Mouse (Mus musculus) limb, embryonic 14.5 days (tissue): Measurements from ENCODE around the gene Qrich1. TPM values are rescaled to one million over a fixed set of nuclear protein-coding genes. Genes with fewer than 3 reads are reported as not detected.
"Not testable (repeated sequence)": the region's sequence is repeated elsewhere in the genome, so short reads cannot be mapped to it uniquely, and the experiment has no call there.

Experiments used
- ATAC-seq: fragments of 200-750 bp; cut with Nextera tagmentation; 2 replicates; pipeline ENCODE4 v1.8.0; 2017; ENCODE audit warnings: low read depth, moderate number of reproducible peaks, moderate TSS enrichment; ENCODE audit not compliant: low FRiP score
- DNase-seq: peaks from one replicate; pipeline ENCODE4 v3.0.0-alpha.2; 2015; ENCODE audit warnings: low spot score
- H3K27ac ChIP-seq: fragments of 300-500 bp; sonication (generic); replicated peaks from 2 replicates; pipeline ENCODE4 v1.5.1; 2014; ENCODE audit warnings: low read depth, mild to moderate bottlenecking, low read length, moderate library complexity, mixed read lengths
- H3K27me3 ChIP-seq: fragments of 300-500 bp; sonication (generic); 2 replicates; pipeline ENCODE4 v1.6.1; 2014; ENCODE audit warnings: low read length, mixed read lengths; ENCODE audit not compliant: control insufficient read depth, insufficient read depth
- H3K36me3 ChIP-seq: fragments of 300-500 bp; sonication (generic); 2 replicates; pipeline ENCODE4 v1.6.1; 2014; ENCODE audit warnings: mild to moderate bottlenecking, low read length, moderate library complexity, mixed read lengths; ENCODE audit not compliant: control insufficient read depth, insufficient read depth
- H3K4me1 ChIP-seq: fragments of 300-500 bp; sonication (generic); 2 replicates; pipeline ENCODE4 v1.6.1; 2014; ENCODE audit warnings: antibody characterized with exemption, low read length, mixed read lengths; ENCODE audit not compliant: control insufficient read depth, insufficient read depth
- H3K4me2 ChIP-seq: fragments of 300-500 bp; sonication (generic); replicated peaks from 2 replicates; pipeline ENCODE4 v1.6.1; 2014; ENCODE audit warnings: low read depth, mild to moderate bottlenecking, low read length, moderate library complexity; ENCODE audit not compliant: severe bottlenecking
- H3K4me3 ChIP-seq: fragments of 300-500 bp; sonication (generic); replicated peaks from 2 replicates; pipeline ENCODE4 v1.5.1; 2014; ENCODE audit warnings: low read length
- H3K9ac ChIP-seq: fragments of 300-500 bp; sonication (generic); 2 replicates; pipeline ENCODE4 v1.6.1; 2014; ENCODE audit warnings: mild to moderate bottlenecking, low read depth, low read length, moderate library complexity; ENCODE audit not compliant: severe bottlenecking
- H3K9me3 ChIP-seq: fragments of 300-500 bp; sonication (generic); 2 replicates; pipeline ENCODE4 v1.6.1; 2016; ENCODE audit warnings: low read length; ENCODE audit not compliant: control insufficient read depth
- POLR2A ChIP-seq: fragments of 200-500 bp; IDR thresholded peaks from 2 replicates; pipeline ENCODE4 v1.8.0; 2012; ENCODE audit warnings: inconsistent platforms, mild to moderate bottlenecking, moderate library complexity, borderline replicate concordance; ENCODE audit not compliant: insufficient read depth, insufficient read length; ENCODE audit errors: extremely low read depth
- WGBS: fragments of 180-500 bp; shearing (Covaris S2); extraction: QIAGEN DNeasy Blood & Tissue Kit; methylation state at CpG from one replicate; pipeline ENCODE4 v1.1.7; 2014; 5-methylcytosine and 5-hydroxymethylcytosine counted together
- polyA plus RNA-seq, 2 experiments: library from polyadenylated mRNA; depleted of rRNA in 1 of 2; stranded (reverse) in 1 of 2; unstranded in 1 of 2; fragments of >200 nt; fragmentation: Nextera tagmentation in 1 of 2; extraction: Ambion mirVana in 1 of 2; gene quantifications; 2 replicates each; pipeline versions ENCODE4 v1.2.1 to v1.2.3; 2012 to 2014

The Qrich1 gene
- polyA plus RNA-seq, 2 experiments, result 120 to 126 TPM

DNA sequence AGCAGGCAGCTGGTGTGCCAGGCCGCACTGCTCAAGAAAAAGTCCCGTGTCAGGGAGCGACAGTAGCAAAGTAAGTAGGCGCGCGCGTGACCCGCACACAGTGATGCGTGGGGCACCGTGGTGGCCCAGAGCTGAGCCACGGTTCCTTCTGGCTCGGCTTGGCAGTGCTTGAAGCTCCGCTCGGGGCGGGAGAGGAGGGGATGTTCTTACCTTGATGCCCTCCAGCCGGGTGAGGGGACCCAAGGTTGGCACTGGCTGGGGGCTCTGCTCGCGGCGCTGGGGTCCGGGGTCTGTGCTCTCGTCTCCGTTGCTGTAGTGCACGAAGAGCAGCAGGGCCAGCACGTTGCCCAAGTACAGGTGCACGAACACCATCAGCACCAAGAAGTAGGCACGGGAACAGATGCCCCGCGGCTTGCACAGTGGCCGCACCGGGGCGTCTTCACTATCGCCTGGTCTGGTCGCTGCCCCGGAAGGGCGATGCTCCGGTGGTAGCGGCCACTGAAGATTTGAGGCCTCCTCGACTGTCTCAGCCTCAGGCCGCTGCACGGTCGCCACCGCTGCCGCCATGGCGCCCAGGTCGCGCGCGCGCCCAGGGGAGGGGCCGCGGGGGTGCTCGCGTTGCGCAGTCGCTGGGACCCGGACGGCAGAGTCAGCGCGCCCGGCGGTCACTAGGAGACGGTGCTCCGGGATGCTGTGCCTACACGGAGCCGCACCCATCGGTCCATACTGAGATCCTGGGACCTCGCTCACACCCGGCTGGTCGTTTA, 80.6 kb downstream of the Qrich1 start, which contains the start of gene P4htm:
TSS of gene P4htm (minus strand) at position 670 of the 767 bp plus-strand sequence.
- no peak for TF ChIP-seq POLR2A
- peaks cover 5% of the 10 kb centered on the region; the same call in 1 of the 2 replicates for H3K36me3 ChIP-seq
- peaks cover 6% of the 10 kb centered on the region; the same call in 1 of the 2 replicates for H3K4me1 ChIP-seq
- peak within 1 kb of the TSS; percentile 93 for H3K4me2 ChIP-seq
- no peaks in the 10 kb centered on the region for H3K27me3 ChIP-seq
- ATAC-seq, result peak; percentile 78
- peak within 1 kb of the TSS; percentile 72 for H3K4me3 ChIP-seq
- peak; percentile 61 for DNase-seq
- peak within 1 kb of the TSS; percentile 77 for H3K9ac ChIP-seq
- under 1% methylated on average over 52 of the region's 69 CpGs for WGBS
- no peak within 1 kb of the TSS for H3K27ac ChIP-seq
- H3K9me3 ChIP-seq, result no peaks in the 10 kb centered on the region

GRCm38 (mm10) chr9:108599021-108599566, 82.5 kb downstream of the Qrich1 start:
- TF ChIP-seq POLR2A, result no peak
- no peak for ATAC-seq
- WGBS, result 75% methylated on average over 4 of the region's 4 CpGs
- H3K27me3 ChIP-seq, result no peaks in the 10 kb centered on the region
- H3K9ac ChIP-seq, result no peak overlapping the region
- no peak overlapping the region for H3K4me2 ChIP-seq
- H3K36me3 ChIP-seq, result peaks cover 17% of the 10 kb centered on the region
- H3K27ac ChIP-seq, result no peak overlapping the region
- H3K4me1 ChIP-seq, result peaks cover 6% of the 10 kb centered on the region; the same call in 1 of the 2 replicates
- H3K4me3 ChIP-seq, result no peak overlapping the region
- peak; percentile 69 for DNase-seq
- no peaks in the 10 kb centered on the region for H3K9me3 ChIP-seq

GRCm38 (mm10) chr9:108600011-108600410, 83.4 kb downstream of the Qrich1 start:
- ATAC-seq (no peak), DNase-seq (no peak)
- Histone ChIP-seq H3K4me2 (no peak overlapping the region), H3K9ac (no peak overlapping the region), H3K27ac (no peak overlapping the region), H3K27me3 (no peaks in the 10 kb centered on the region), H3K4me3 (no peak overlapping the region), H3K9me3 (no peaks in the 10 kb centered on the region), H3K36me3 (peaks cover 26% of the 10 kb centered on the region), H3K4me1 (peaks cover 6% of the 10 kb centered on the region; the same call in 1 of the 2 replicates)
- no peak for TF ChIP-seq POLR2A
- WGBS, result 66% methylated on average over 2 of the region's 2 CpGs

GRCm38 (mm10) chr9:108601986-108602385, 85.4 kb downstream of the Qrich1 start:
- peaks cover 43% of the 10 kb centered on the region for H3K36me3 ChIP-seq
- 86% methylated on average over 4 of the region's 4 CpGs for WGBS
- no peak for TF ChIP-seq POLR2A
- peaks cover 4% of the 10 kb centered on the region; the same call in 1 of the 2 replicates for H3K4me1 ChIP-seq
- no peak overlapping the region for H3K4me3 ChIP-seq
- no peak for DNase-seq
- H3K9me3 ChIP-seq, result no peaks in the 10 kb centered on the region
- H3K27me3 ChIP-seq, result no peaks in the 10 kb centered on the region
- H3K9ac ChIP-seq, result no peak overlapping the region
- ATAC-seq, result no peak
- H3K27ac ChIP-seq, result no peak overlapping the region
- no peak overlapping the region for H3K4me2 ChIP-seq

DNA sequence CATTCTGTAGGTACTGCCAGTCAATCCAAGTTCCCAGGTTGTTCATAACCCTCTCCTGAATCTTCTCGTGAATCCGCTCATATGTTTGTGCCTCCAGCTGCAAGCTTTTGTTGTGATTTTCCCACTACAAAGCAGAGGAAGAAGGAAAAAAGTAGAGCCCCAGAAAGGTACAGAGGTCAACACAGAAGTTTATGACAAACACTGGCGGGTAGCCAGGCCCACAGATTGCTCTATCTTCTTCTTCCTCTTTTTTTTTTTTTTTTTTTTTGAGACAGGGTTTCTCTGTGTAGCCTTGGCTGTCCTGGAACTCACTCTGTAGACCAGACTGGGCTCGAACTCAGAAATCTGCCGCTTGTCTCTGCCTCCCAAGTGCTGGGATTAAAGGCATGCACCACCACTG, 91.3 kb downstream of the Qrich1 start:
- WGBS, result 88% methylated on average over 5 of the region's 5 CpGs
- not testable (repeated sequence) for DNase-seq, H3K4me2 ChIP-seq, ATAC-seq, H3K4me1 ChIP-seq, H3K4me3 ChIP-seq, H3K27me3 ChIP-seq, H3K9ac ChIP-seq, H3K27ac ChIP-seq, H3K9me3 ChIP-seq
- H3K36me3 ChIP-seq, result peaks cover 97% of the 10 kb centered on the region
